Mouse (Mus musculus) olfactory bulb, adult 2 months (tissue): ENCODE data around the gene Lgals1.

Experiments used
- CTCF ChIP-seq: fragments of 200-500 bp; IDR thresholded peaks from 2 replicates; pipeline ENCODE4 v1.5.1; 2012; ENCODE audit warnings: low read depth, mild to moderate bottlenecking, low read length, moderate library complexity; ENCODE audit not compliant: insufficient read depth
- POLR2A ChIP-seq: fragments of 200-500 bp; IDR thresholded peaks from 2 replicates; pipeline ENCODE4 v1.6.1; 2012; ENCODE audit warnings: mild to moderate bottlenecking, low read depth, low read length, moderate library complexity; ENCODE audit not compliant: insufficient read depth

GRCm38 (mm10) chr15:78931577-78931976 lies 5.1 kb downstream of the Lgals1 start:
- TF ChIP-seq POLR2A (no peak), CTCF (no peak)
